Mouse (Mus musculus): Measurements from ENCODE around the gene Prr14. TPM values are rescaled to one million over a fixed set of nuclear protein-coding genes. Genes with fewer than 3 reads are reported as not detected.
"Not testable (repeated sequence)": the region's sequence is repeated elsewhere in the genome, so short reads cannot be mapped to it uniquely, and the experiment has no call there.

Prr14 gene
- total RNA-seq, 2 experiments from 2014 or later, result 25.8 to 28.1 TPM

- DNase-seq, result peak; percentile 87 to 88
- intact Hi-C loops (cut with DNase I), result loop anchor here (2.0 to 10.0 kb wide), 4 partner anchors 22 to 446 kb away; partner anchors contain the start of genes Gm42742, Maz, Prrt2 and Zfp688
These were observed 11.6 kb downstream of the Prr14 start for GRCm38 (mm10) chr7:127470743-127471645.

GRCm38 (mm10) chr7:127471646-127472010 lies 12.2 kb downstream of the Prr14 start:
- intact Hi-C loops (cut with DNase I), result loop anchor here (2.0 to 10.0 kb wide), 4 partner anchors 23 to 447 kb away; partner anchors contain the start of genes Gm42742, Maz, Prrt2 and Zfp688
- no peak for DNase-seq

- DNase-seq, result no peak
- intact Hi-C loops (cut with DNase I), result loop anchor here (5.0 to 10.0 kb wide), 2 partner anchors 65 to 447 kb away; partner anchors contain the start of genes Gm42742, Maz, Prrt2 and Zfp764
These were observed 12.6 kb downstream of the Prr14 start for GRCm38 (mm10) chr7:127472060-127472459.

- no peak for DNase-seq
- intact Hi-C loops (cut with DNase I), result loop anchor here (5.0 to 10.0 kb wide), 2 partner anchors 66 to 449 kb away; partner anchors contain the start of genes Gm42742, Maz, Prrt2 and Zfp764
These were observed 14.3 kb downstream of the Prr14 start for GRCm38 (mm10) chr7:127473705-127474104.

GRCm38 (mm10) chr7:127474378-127475070 lies 15.1 kb downstream of the Prr14 start:
- intact Hi-C loops (cut with DNase I), result loop anchor here (5.0 to 10.0 kb wide), 2 partner anchors 67 to 450 kb away; partner anchors contain the start of genes Gm42742, Maz, Prrt2 and Zfp764
- no peak for DNase-seq

- DNase-seq, result no peak
- intact Hi-C loops (cut with DNase I), result loop anchor here (10.0 kb wide), 1 partner anchor 450 kb away; the partner anchor contains the start of genes Gm42742, Maz and Prrt2
These were observed 15.9 kb downstream of the Prr14 start for GRCm38 (mm10) chr7:127475186-127475740.

- DNase-seq, result no peak
- intact Hi-C loops (cut with DNase I), result loop anchor here (10.0 kb wide), 1 partner anchor 452 kb away; the partner anchor contains the start of genes Gm42742, Maz and Prrt2
These were observed 16.9 kb downstream of the Prr14 start for GRCm38 (mm10) chr7:127476336-127476735.

GRCm38 (mm10) chr7:127476855-127477254 lies 17.4 kb downstream of the Prr14 start:
- DNase-seq, result no peak
- intact Hi-C loops (cut with DNase I), result loop anchor here (10.0 kb wide), 1 partner anchor 452 kb away; the partner anchor contains the start of genes Gm42742, Maz and Prrt2

- peak; percentile 98 to 99 for DNase-seq
- intact Hi-C loops (cut with DNase I), result loop anchor here (10.0 kb wide), 1 partner anchor 453 kb away; the partner anchor contains the start of genes Gm42742, Maz and Prrt2
These were observed 18.6 kb downstream of the Prr14 start for GRCm38 (mm10) chr7:127477687-127478634.

GRCm38 (mm10) chr7:127478635-127479317 lies 19.4 kb downstream of the Prr14 start, which contains the start of gene Fbrs:
Gene Fbrs (plus strand): TSS chr7:127479199.
- intact Hi-C loops (cut with DNase I), result loop anchor here (10.0 kb wide), 1 partner anchor 454 kb away; the partner anchor contains the start of genes Gm42742, Maz and Prrt2
- peak; percentile 96 for DNase-seq

GRCm38 (mm10) chr7:127479318-127480225 lies 20.2 kb downstream of the Prr14 start:
- DNase-seq, result peak; percentile 27 to 28

GRCm38 (mm10) chr7:127480321-127480720 lies 20.9 kb downstream of the Prr14 start:
- no peak for DNase-seq
- intact Hi-C loops (cut with DNase I), result loop anchor here (10.0 kb wide), 1 partner anchor 284 kb away; the partner anchor contains the start of gene Orai3

More at GRCm38 (mm10) chr7:127479318-127480225, 20.2 kb downstream of the Prr14 start:
- intact Hi-C loops (cut with DNase I), result loop anchor here (10.0 kb wide), 2 partner anchors 285 to 455 kb away; partner anchors contain the start of genes Gm42742, Maz, Orai3 and Prrt2

- no peak for DNase-seq
- intact Hi-C loops (cut with DNase I), result loop anchor here (10.0 kb wide), 1 partner anchor 279 kb away; the partner anchor contains the start of gene Orai3
These were observed 26.0 kb downstream of the Prr14 start for GRCm38 (mm10) chr7:127485416-127485815.

GRCm38 (mm10) chr7:127488364-127488763 lies 29.0 kb downstream of the Prr14 start:
- intact Hi-C loops (cut with DNase I), result loop anchor here (10.0 kb wide), 1 partner anchor 276 kb away; the partner anchor contains the start of gene Orai3
- not testable (repeated sequence) for DNase-seq

GRCm38 (mm10) chr7:127489982-127490381 lies 30.6 kb downstream of the Prr14 start:
- no peak for DNase-seq

GRCm38 (mm10) chr7:127491846-127492245 lies 32.4 kb downstream of the Prr14 start:
- intact Hi-C loops (cut with DNase I), result no loop called here
- DNase-seq, result no peak

More at GRCm38 (mm10) chr7:127489982-127490381, 30.6 kb downstream of the Prr14 start:
- intact Hi-C loops (cut with DNase I), result loop anchor here (10.0 kb wide), 1 partner anchor 275 kb away; the partner anchor contains the start of gene Orai3

GRCm38 (mm10) chr7:127494648-127495047 lies 35.2 kb downstream of the Prr14 start:
- intact Hi-C loops (cut with DNase I), result no loop called here
- DNase-seq, result no peak
